Mouse (Mus musculus) G1E (cell line): Measurements from ENCODE around the gene Cdk20.

Experiments
- CTCF ChIP-seq: IDR thresholded peaks from 2 replicates; pipeline ENCODE4 v1.5.1; 2012; ENCODE audit warnings: low read depth, low read length, inconsistent platforms, mixed read lengths
- GATA1 ChIP-seq: IDR thresholded peaks from 2 replicates; pipeline ENCODE4 v1.6.1; 2012; ENCODE audit warnings: borderline replicate concordance, low read length, inconsistent platforms, mixed read lengths
- TAL1 ChIP-seq: conservative IDR thresholded peaks from 2 replicates; pipeline ENCODE4 v1.6.1; 2012; ENCODE audit warnings: low read depth, low read length, inconsistent platforms, mixed read lengths

DNA sequence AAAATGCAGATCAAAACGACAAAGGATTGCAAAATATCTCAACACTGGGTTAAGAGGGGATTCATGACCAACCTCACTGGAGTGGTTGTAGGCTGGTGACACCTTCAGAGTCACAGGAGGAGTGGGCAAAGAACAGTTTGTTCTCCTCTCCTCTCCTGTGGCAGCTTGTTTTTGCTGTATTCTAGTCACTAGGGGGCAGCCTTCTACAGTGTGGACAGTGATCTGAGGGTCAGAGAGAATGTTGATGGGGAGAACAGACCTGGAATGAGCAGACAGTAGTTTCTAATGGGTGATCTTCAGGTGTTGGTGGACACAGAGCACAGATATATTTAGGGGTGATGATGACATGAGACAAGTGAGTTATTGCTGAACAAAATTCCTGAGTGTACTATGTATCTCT, 15.8 kb downstream of the Cdk20 start:
- TF ChIP-seq CTCF (peak; percentile 33), TAL1 (no peak), GATA1 (no peak)
